Mouse (Mus musculus) midbrain, embryonic 14.5 days (tissue): Measurements from ENCODE around the gene Nipsnap3a. TPM values are rescaled to one million over a fixed set of nuclear protein-coding genes. Genes with fewer than 3 reads are reported as not detected.
A peak's percentile ranks its signal among the peaks of the same experiment; 100 is the strongest.

Source experiments
- ATAC-seq: fragments of 200-750 bp; cut with Nextera tagmentation; 2 replicates; pipeline ENCODE4 v1.8.0; 2017; ENCODE audit warnings: moderate number of reproducible peaks, moderate library complexity; ENCODE audit not compliant: low FRiP score, low TSS enrichment
- DNase-seq: peaks from one replicate; pipeline ENCODE4 v3.0.0-alpha.2; 2015
- H3K27ac ChIP-seq: fragments of 300-500 bp; sonication (generic); replicated peaks from 2 replicates; pipeline ENCODE4 v1.5.1; 2014; ENCODE audit warnings: mild to moderate bottlenecking, low read depth, low read length, moderate library complexity
- H3K27me3 ChIP-seq: fragments of 300-500 bp; sonication (generic); 2 replicates; pipeline ENCODE4 v1.6.1; 2014; ENCODE audit warnings: low read length, control low read depth, mixed read lengths; ENCODE audit not compliant: control insufficient read depth, insufficient read depth
- H3K36me3 ChIP-seq: fragments of 300-500 bp; sonication (generic); 2 replicates; pipeline ENCODE4 v1.6.1; 2014; ENCODE audit warnings: low read length, control low read depth; ENCODE audit not compliant: control insufficient read depth, insufficient read depth
- H3K4me1 ChIP-seq: fragments of 300-500 bp; sonication (generic); 2 replicates; pipeline ENCODE4 v1.6.1; 2014; ENCODE audit warnings: mild to moderate bottlenecking, antibody characterized with exemption, low read length, control low read depth; ENCODE audit not compliant: control insufficient read depth, insufficient read depth
- H3K4me2 ChIP-seq: fragments of 300-500 bp; sonication (generic); 2 replicates; pipeline ENCODE4 v1.6.1; 2014; ENCODE audit warnings: mild to moderate bottlenecking, low read length, moderate library complexity
- H3K4me3 ChIP-seq: fragments of 300-500 bp; sonication (generic); replicated peaks from 2 replicates; pipeline ENCODE4 v1.5.1; 2014; ENCODE audit warnings: low read depth, low read length
- H3K9ac ChIP-seq: fragments of 300-500 bp; sonication (generic); replicated peaks from 2 replicates; pipeline ENCODE4 v1.6.1; 2014; ENCODE audit warnings: mild to moderate bottlenecking, low read length, moderate library complexity
- H3K9me3 ChIP-seq: fragments of 300-500 bp; sonication (generic); 2 replicates; pipeline ENCODE4 v1.6.1; 2016; ENCODE audit warnings: low read length, control low read depth, mixed read lengths; ENCODE audit not compliant: control insufficient read depth
- WGBS: fragments of 180-500 bp; shearing (Covaris S2); extraction: QIAGEN DNeasy Blood & Tissue Kit; methylation state at CpG from one replicate; pipeline ENCODE4 v1.1.7; 2014; 5-methylcytosine and 5-hydroxymethylcytosine counted together
- polyA plus RNA-seq: library from polyadenylated mRNA; unstranded; fragments of >200 nt; fragmentation: Nextera tagmentation; extraction: Ambion mirVana; gene quantifications from 2 replicates; pipeline ENCODE4 v1.2.1, GENCODE M21; 2014

Gene Nipsnap3a
- polyA plus RNA-seq, result not detected in 2 replicates

DNA sequence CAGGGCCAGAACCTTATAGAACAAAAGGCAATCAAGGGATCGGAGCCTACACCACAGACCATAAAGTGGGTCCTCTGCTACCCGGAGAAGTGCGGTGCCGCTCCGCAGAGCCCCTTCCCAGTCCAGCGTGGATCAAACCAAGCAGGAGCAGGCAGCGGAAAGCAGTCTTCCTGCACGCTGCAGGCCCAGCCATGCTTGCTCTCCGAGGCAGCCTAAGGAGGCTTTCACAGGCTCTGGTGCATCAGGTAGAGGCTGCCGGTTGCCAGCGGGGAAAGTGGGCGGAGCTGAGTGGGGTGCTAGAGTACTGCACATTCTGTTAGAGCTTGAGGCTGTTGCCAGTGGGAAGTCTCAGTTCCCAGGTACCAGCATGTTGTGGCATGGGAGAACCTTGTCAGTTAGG lies at the start of gene Nipsnap3a:
Gene Nipsnap3a (plus strand): TSS at position 25 of the 400 bp plus-strand sequence.
- H3K9me3 ChIP-seq, result no peaks in the 10 kb centered on the region; the same call in 1 of the 2 replicates
- no peak within 1 kb of the TSS for H3K27ac ChIP-seq
- no peaks in the 10 kb centered on the region for H3K36me3 ChIP-seq
- H3K4me3 ChIP-seq, result no peak within 1 kb of the TSS
- WGBS, result 33% methylated on average over 12 of the region's 12 CpGs
- H3K4me1 ChIP-seq, result no peaks in the 10 kb centered on the region
- DNase-seq, result peak; percentile 28
- H3K27me3 ChIP-seq, result no peaks in the 10 kb centered on the region
- H3K4me2 ChIP-seq, result peak within 1 kb of the TSS; percentile 34
- ATAC-seq, result no peak
- H3K9ac ChIP-seq, result no peak within 1 kb of the TSS

DNA sequence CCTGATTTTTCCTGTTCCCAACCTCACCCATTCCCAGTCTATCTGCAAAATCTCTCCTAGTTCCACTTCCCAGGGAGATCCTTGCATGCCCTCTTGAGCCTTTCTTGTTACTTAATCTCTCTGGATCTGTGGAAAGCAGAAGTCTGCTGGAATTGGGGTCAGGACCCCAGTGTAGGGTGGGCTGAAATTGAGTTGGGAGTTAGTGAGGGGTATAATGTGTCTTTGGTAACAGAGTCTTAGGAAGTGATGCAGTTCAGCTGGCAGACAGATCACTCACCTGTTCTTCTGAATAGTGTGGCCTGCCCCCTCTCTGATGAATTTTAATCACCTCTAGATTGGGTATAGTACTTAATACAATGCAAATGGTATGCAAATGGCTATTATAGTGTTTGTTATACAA lies 42.4 kb upstream of the Nipsnap3a start:
- H3K27ac ChIP-seq, result no peak overlapping the region
- no peaks in the 10 kb centered on the region for H3K27me3 ChIP-seq
- ATAC-seq (no peak), DNase-seq (no peak)
- no peak overlapping the region for H3K4me3 ChIP-seq
- H3K4me1 ChIP-seq, result no peaks in the 10 kb centered on the region
- no peak overlapping the region for H3K4me2 ChIP-seq
- H3K9me3 ChIP-seq, result no peaks in the 10 kb centered on the region
- no peak overlapping the region for H3K9ac ChIP-seq
- H3K36me3 ChIP-seq, result no peaks in the 10 kb centered on the region

GRCm38 (mm10) chr4:52949005-52949404 lies 40.1 kb upstream of the Nipsnap3a start:
- Histone ChIP-seq H3K4me1 (no peaks in the 10 kb centered on the region), H3K4me2 (no peak overlapping the region), H3K4me3 (no peak overlapping the region), H3K36me3 (no peaks in the 10 kb centered on the region), H3K9me3 (no peaks in the 10 kb centered on the region), H3K27ac (no peak overlapping the region), H3K9ac (no peak overlapping the region), H3K27me3 (no peaks in the 10 kb centered on the region)
- no peak for DNase-seq
- WGBS, result 81% methylated on average over 2 of the region's 2 CpGs
- no peak for ATAC-seq

DNA sequence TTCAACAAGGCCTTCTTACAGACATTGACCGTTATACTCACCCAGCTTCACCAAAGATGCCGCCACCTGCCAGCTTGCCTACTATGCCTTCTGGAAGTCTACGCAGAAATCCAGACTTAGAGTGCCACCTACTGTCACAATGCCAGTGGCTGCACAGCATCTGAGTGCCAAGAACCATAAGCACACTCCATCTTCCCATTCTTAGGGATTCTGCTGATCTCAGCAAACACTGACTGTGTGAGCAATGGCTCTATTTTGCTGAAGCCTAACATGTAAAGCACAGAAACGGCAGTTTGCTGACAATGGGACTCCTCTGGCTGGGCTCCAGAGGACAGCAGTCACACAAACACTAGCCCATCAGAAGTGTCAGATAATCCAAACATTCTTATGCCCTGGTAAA lies 30.4 kb upstream of the Nipsnap3a start:
- Histone ChIP-seq H3K9ac (no peak overlapping the region), H3K27ac (no peak overlapping the region), H3K4me3 (no peak overlapping the region), H3K27me3 (no peaks in the 10 kb centered on the region), H3K36me3 (no peaks in the 10 kb centered on the region), H3K4me2 (no peak overlapping the region), H3K9me3 (no peaks in the 10 kb centered on the region), H3K4me1 (no peaks in the 10 kb centered on the region)
- peak; percentile 77 for DNase-seq
- peak; percentile 37; the same call in 1 of the 2 replicates for ATAC-seq
- WGBS, result 41% methylated on average over 4 of the region's 4 CpGs

DNA sequence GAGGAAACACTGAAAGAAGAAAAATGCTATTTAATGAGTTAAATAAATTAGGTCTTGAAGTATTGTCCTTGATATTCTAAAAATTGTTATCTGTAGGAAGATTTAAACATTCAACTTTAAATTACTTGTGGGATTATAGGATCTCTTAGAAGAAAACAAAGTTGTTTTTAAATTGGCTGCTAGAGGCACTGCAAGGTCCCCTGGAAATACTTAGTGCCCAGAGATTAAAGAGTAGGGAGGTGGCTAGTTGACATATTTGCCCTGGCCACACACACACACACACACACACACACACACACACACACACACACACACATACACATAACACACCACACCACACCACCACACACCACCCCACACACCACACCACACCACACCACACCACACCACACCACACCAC lies 24.8 kb upstream of the Nipsnap3a start, which contains the start of gene Olfr270:
Gene Olfr270 (plus strand): TSS at position 301 of the 400 bp plus-strand sequence.
- no peak for ATAC-seq
- H3K27ac ChIP-seq, result no peak within 1 kb of the TSS
- no peak within 1 kb of the TSS for H3K9ac ChIP-seq
- H3K36me3 ChIP-seq, result no peaks in the 10 kb centered on the region
- no peaks in the 10 kb centered on the region for H3K9me3 ChIP-seq
- no peak for DNase-seq
- H3K27me3 ChIP-seq, result no peaks in the 10 kb centered on the region
- no peak within 1 kb of the TSS for H3K4me3 ChIP-seq
- H3K4me1 ChIP-seq, result no peaks in the 10 kb centered on the region
- H3K4me2 ChIP-seq, result no peak within 1 kb of the TSS

DNA sequence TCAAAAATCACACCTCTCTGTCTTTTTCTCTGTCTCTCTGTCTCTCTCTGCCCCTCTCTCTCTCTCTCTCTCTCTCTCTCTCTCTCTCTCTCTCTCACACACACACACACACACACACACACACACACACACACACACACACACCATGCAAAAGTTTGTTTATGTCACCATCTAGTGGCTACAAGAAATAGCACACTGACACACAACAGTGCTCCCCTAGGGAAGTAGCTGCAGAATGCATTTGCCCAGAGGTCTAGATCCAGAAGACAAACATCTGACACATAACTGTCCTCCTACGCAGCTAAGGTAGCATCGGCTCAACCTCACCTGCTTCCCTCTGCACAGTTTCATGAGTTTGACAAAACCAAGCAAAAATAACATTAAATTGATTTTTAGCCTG lies 3.9 kb upstream of the Nipsnap3a start:
- Histone ChIP-seq H3K9ac (no peak overlapping the region), H3K27ac (no peak overlapping the region), H3K4me2 (no peak overlapping the region), H3K4me1 (no peaks in the 10 kb centered on the region), H3K27me3 (no peaks in the 10 kb centered on the region), H3K9me3 (no peaks in the 10 kb centered on the region), H3K36me3 (no peaks in the 10 kb centered on the region), H3K4me3 (no peak overlapping the region)
- peak; percentile 62 for DNase-seq
- WGBS, result 76% methylated on average over 2 of the region's 2 CpGs
- ATAC-seq, result no peak

DNA sequence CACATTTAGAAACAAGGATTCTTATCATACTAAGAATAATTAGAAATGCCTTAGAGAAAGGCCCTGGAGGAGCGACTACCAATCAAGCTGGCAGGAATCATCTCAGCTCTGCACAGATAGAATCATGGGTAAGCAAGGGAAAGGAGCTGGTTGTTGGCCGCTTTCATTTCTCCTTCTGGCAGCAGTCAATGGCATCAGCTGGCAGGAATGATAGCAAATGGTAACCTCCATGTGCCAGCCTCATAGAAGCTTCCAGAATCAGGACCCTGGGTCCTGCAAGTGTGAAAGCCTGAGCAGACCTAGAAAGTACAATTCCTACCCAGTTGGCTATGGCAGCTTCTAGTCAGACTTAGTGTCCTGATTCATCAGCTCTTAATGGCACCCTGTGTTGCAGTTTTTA lies 2.8 kb upstream of the Nipsnap3a start:
- 82% methylated on average over 2 of the region's 2 CpGs for WGBS
- no peaks in the 10 kb centered on the region; the same call in 1 of the 2 replicates for H3K9me3 ChIP-seq
- DNase-seq, result no peak
- H3K27me3 ChIP-seq, result no peaks in the 10 kb centered on the region
- H3K9ac ChIP-seq, result no peak overlapping the region
- no peaks in the 10 kb centered on the region for H3K4me1 ChIP-seq
- H3K4me2 ChIP-seq, result no peak overlapping the region
- no peak overlapping the region for H3K4me3 ChIP-seq
- no peak overlapping the region for H3K27ac ChIP-seq
- H3K36me3 ChIP-seq, result no peaks in the 10 kb centered on the region
- ATAC-seq, result no peak

- H3K27ac ChIP-seq, result no peak overlapping the region
- no peak for DNase-seq
- 96% methylated on average over 6 of the region's 6 CpGs for WGBS
- no peaks in the 10 kb centered on the region for H3K36me3 ChIP-seq
- H3K9me3 ChIP-seq, result no peaks in the 10 kb centered on the region
- no peak overlapping the region for H3K4me3 ChIP-seq
- H3K27me3 ChIP-seq, result no peaks in the 10 kb centered on the region
- ATAC-seq, result no peak
- H3K4me2 ChIP-seq, result no peak overlapping the region
- H3K4me1 ChIP-seq, result no peaks in the 10 kb centered on the region
- H3K9ac ChIP-seq, result no peak overlapping the region
These were observed 10.4 kb downstream of the Nipsnap3a start for GRCm38 (mm10) chr4:52999449-52999848.

GRCm38 (mm10) chr4:53000154-53000553 lies 11.1 kb downstream of the Nipsnap3a start:
- Histone ChIP-seq H3K9ac (no peak overlapping the region), H3K4me1 (no peaks in the 10 kb centered on the region), H3K4me3 (no peak overlapping the region), H3K27me3 (no peaks in the 10 kb centered on the region), H3K36me3 (no peaks in the 10 kb centered on the region), H3K27ac (no peak overlapping the region), H3K4me2 (no peak overlapping the region), H3K9me3 (no peaks in the 10 kb centered on the region)
- WGBS, result 91% methylated on average over 8 of the region's 8 CpGs
- DNase-seq (no peak), ATAC-seq (no peak)
